Mouse (Mus musculus) frontal cortex, postnatal 10 days (tissue): ENCODE data around the gene Akr7a5.
A peak's percentile ranks its signal among the peaks of the same experiment; 100 is the strongest.

Source experiments
- DNase-seq, 2 experiments: peaks; one replicate each; pipeline ENCODE4 v3.0.0; 2022; ENCODE audit warnings: low spot score in 2 of 2, mixed read lengths in 1 of 2

Gene Akr7a5

GRCm38 (mm10) chr4:139298671-139299366, 11.7 kb upstream of the Akr7a5 start:
- DNase-seq: no peak

- no peak for DNase-seq
Measured at GRCm38 (mm10) chr4:139301780-139302179, 8.8 kb upstream of the Akr7a5 start.

- no peak for DNase-seq
Measured at GRCm38 (mm10) chr4:139302241-139302640, 8.3 kb upstream of the Akr7a5 start.

GRCm38 (mm10) chr4:139305521-139305920, 5.0 kb upstream of the Akr7a5 start:
- no peak for DNase-seq

GRCm38 (mm10) chr4:139307916-139308315, 2.6 kb upstream of the Akr7a5 start:
- DNase-seq: no peak

GRCm38 (mm10) chr4:139309651-139310050, 893 bp upstream of the Akr7a5 start:
- DNase-seq: no peak

GRCm38 (mm10) chr4:139310899-139311701, 556 bp downstream of the Akr7a5 start:
- DNase-seq: no peak

GRCm38 (mm10) chr4:139311707-139312106, 1.2 kb downstream of the Akr7a5 start:
- no peak for DNase-seq

- no peak for DNase-seq
Measured at GRCm38 (mm10) chr4:139312632-139313031, 2.1 kb downstream of the Akr7a5 start.

GRCm38 (mm10) chr4:139318449-139318848, 7.9 kb downstream of the Akr7a5 start:
- no peak for DNase-seq

- no peak for DNase-seq
Measured at GRCm38 (mm10) chr4:139319740-139320139, 9.2 kb downstream of the Akr7a5 start.

GRCm38 (mm10) chr4:139330605-139331004, 20.1 kb downstream of the Akr7a5 start:
- peak in 1 of 2 experiments; percentile 34 for DNase-seq

- DNase-seq: no peak
Measured at GRCm38 (mm10) chr4:139334631-139335295, 24.2 kb downstream of the Akr7a5 start.

GRCm38 (mm10) chr4:139335507-139335906, 25.0 kb downstream of the Akr7a5 start:
- DNase-seq: no peak

GRCm38 (mm10) chr4:139336822-139337483, 26.4 kb downstream of the Akr7a5 start:
- DNase-seq: peak in 1 of 2 experiments; percentile 49

- DNase-seq: no peak
Measured at GRCm38 (mm10) chr4:139338145-139338544, 27.6 kb downstream of the Akr7a5 start.

GRCm38 (mm10) chr4:139340835-139341234, 30.3 kb downstream of the Akr7a5 start:
- no peak for DNase-seq

- DNase-seq: no peak
Measured at GRCm38 (mm10) chr4:139341556-139342233, 31.2 kb downstream of the Akr7a5 start.

- DNase-seq: peak; percentile 44 to 58
Measured at GRCm38 (mm10) chr4:139343718-139344117, 33.2 kb downstream of the Akr7a5 start.

- DNase-seq: no peak
Measured at GRCm38 (mm10) chr4:139345416-139346019, 35.0 kb downstream of the Akr7a5 start.
